Mouse (Mus musculus) hindbrain, embryonic 12.5 days (tissue): Measurements from ENCODE around the gene Wipi2. TPM values are rescaled to one million over a fixed set of nuclear protein-coding genes. Genes with fewer than 3 reads are reported as not detected.

ENCODE experiments used
- ATAC-seq: fragments of 200-750 bp; cut with Nextera tagmentation; 2 replicates; pipeline ENCODE4 v1.8.0; 2017; ENCODE audit warnings: moderate TSS enrichment; ENCODE audit not compliant: low FRiP score
- H3K27ac ChIP-seq: fragments of 300-500 bp; sonication (generic); 2 replicates; pipeline ENCODE4 v1.5.1; 2016; ENCODE audit warnings: mild to moderate bottlenecking
- H3K27me3 ChIP-seq: fragments of 300-500 bp; sonication (generic); 2 replicates; pipeline ENCODE4 v1.6.1; 2016; ENCODE audit warnings: mild to moderate bottlenecking
- H3K36me3 ChIP-seq: fragments of 300-500 bp; sonication (generic); 2 replicates; pipeline ENCODE4 v1.6.1; 2016; ENCODE audit warnings: mild to moderate bottlenecking
- H3K4me1 ChIP-seq: fragments of 300-500 bp; sonication (generic); 2 replicates; pipeline ENCODE4 v1.6.1; 2016
- H3K4me2 ChIP-seq: fragments of 300-500 bp; sonication (generic); replicated peaks from 2 replicates; pipeline ENCODE4 v1.6.1; 2016; ENCODE audit warnings: mild to moderate bottlenecking
- H3K4me3 ChIP-seq: fragments of 300-500 bp; sonication (generic); 2 replicates; pipeline ENCODE4 v1.5.1; 2016; ENCODE audit warnings: mild to moderate bottlenecking
- H3K9ac ChIP-seq: fragments of 300-500 bp; sonication (generic); 2 replicates; pipeline ENCODE4 v1.6.1; 2016; ENCODE audit warnings: mild to moderate bottlenecking, moderate library complexity
- H3K9me3 ChIP-seq: fragments of 300-500 bp; sonication (generic); replicated peaks from 2 replicates; pipeline ENCODE4 v1.6.1; 2016; ENCODE audit warnings: mild to moderate bottlenecking
- WGBS: fragments of 180-500 bp; shearing (Covaris S2); methylation state at CpG from one replicate; pipeline ENCODE4 v1.1.7; 2016; 5-methylcytosine and 5-hydroxymethylcytosine counted together
- polyA plus RNA-seq: library from polyadenylated mRNA; unstranded; fragments of >200 nt; fragmentation: Nextera tagmentation; extraction: Ambion mirVana; gene quantifications from 2 replicates; pipeline ENCODE4 v1.2.1, GENCODE M21; 2016

Gene Wipi2
- polyA plus RNA-seq, 1 experiment from 2014 or later, result 63.8 TPM

DNA sequence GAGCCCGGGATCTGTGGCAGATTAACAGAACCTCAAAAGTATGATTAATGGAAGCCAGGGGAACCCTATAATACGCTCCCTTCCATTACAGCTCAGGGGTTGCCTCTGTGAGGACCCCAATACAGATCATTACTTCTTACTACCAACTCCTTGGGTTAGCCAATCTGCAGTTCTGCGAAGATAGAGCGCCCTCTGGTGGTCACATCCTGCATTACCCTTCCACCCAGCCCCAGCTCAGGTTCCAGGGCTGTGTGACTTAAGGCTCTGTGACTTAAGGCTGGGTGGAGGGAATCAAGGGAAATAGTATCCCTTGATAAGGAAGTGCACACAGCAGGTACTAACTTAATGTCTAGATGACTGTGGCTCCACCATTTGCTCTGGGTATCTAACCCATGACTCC is 90.5 kb downstream of the Wipi2 start:
- no peak overlapping the region for H3K4me2 ChIP-seq
- no peak overlapping the region for H3K27ac ChIP-seq
- no peak overlapping the region for H3K9ac ChIP-seq
- peaks cover 51% of the 10 kb centered on the region for H3K36me3 ChIP-seq
- H3K9me3 ChIP-seq, result no peaks in the 10 kb centered on the region
- H3K4me3 ChIP-seq, result no peak overlapping the region
- WGBS, result 25% methylated on average over 4 of the region's 4 CpGs
- H3K27me3 ChIP-seq, result no peaks in the 10 kb centered on the region
- ATAC-seq, result peak; percentile 59; the same call in 1 of the 2 replicates
- H3K4me1 ChIP-seq, result no peaks in the 10 kb centered on the region

DNA sequence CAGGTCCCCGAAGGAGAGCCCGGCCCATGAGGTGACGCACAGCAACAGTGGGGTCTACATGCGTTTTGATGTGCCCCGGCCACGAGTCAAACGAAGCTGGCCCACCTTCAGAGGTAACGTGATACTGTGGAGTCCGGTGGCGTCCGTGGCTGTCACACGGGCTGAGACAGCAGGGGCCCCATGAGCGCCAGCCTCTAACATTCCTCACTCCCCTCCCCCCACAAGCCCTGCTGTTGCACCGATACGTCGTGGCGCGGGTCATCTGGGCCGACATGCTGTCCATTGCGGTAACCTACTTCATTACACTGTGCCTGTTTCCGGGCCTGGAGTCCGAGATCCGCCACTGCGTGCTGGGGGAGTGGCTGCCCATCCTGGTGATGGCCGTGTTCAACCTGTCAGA is 91.0 kb downstream of the Wipi2 start:
- 68% methylated on average over 25 of the region's 25 CpGs for WGBS
- ATAC-seq, result peak; percentile 26

DNA sequence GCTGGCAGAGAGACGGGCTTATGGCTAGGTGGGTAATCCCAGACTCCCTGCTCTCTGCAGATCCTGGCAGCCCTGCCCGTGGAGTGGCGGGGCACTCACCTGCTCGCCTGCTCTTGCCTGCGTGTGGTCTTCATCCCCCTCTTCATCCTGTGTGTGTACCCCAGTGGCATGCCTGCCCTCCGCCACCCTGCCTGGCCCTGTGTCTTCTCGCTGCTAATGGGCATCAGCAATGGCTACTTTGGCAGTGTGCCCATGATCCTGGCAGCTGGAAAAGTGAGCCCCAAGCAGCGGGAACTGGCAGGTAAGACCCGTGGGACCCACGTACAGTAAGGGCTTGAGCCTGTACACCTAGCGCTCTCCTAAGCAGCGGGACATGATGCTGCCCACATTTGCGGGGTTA is 92.4 kb downstream of the Wipi2 start:
- H3K27me3 ChIP-seq, result no peaks in the 10 kb centered on the region
- peaks cover 37% of the 10 kb centered on the region for H3K36me3 ChIP-seq
- H3K4me1 ChIP-seq, result peaks cover 2% of the 10 kb centered on the region; the same call in 1 of the 2 replicates
- no peak overlapping the region for H3K27ac ChIP-seq
- H3K9ac ChIP-seq, result no peak overlapping the region
- no peak overlapping the region for H3K4me2 ChIP-seq
- H3K4me3 ChIP-seq, result no peak overlapping the region
- 90% methylated on average over 13 of the region's 13 CpGs for WGBS
- ATAC-seq, result no peak
- no peaks in the 10 kb centered on the region for H3K9me3 ChIP-seq

More for the DNA sequence above, 91.0 kb downstream of the Wipi2 start:
- no peak overlapping the region for H3K4me3 ChIP-seq
- H3K4me2 ChIP-seq, result 0 out of 2 replicates have a peak overlapping the region, but pooled peaks have one; percentile 2
- no peak overlapping the region for H3K9ac ChIP-seq
- H3K27ac ChIP-seq, result no peak overlapping the region
- H3K36me3 ChIP-seq, result peaks cover 50% of the 10 kb centered on the region
- no peaks in the 10 kb centered on the region for H3K9me3 ChIP-seq
- H3K27me3 ChIP-seq, result no peaks in the 10 kb centered on the region
- no peaks in the 10 kb centered on the region for H3K4me1 ChIP-seq

Other genes with a start within 250 kb of the Wipi2 start
- 7.9 and 8.8 TPM in 2 replicates for gene Foxk1, start 226.2 kb upstream of the Wipi2 start, polyA plus RNA-seq
- 14.9 and 15.6 TPM in 2 replicates for gene Ap5z1, start 163.8 kb upstream of the Wipi2 start, polyA plus RNA-seq
- gene Papolb, start 97.6 kb upstream of the Wipi2 start, polyA plus RNA-seq, result 0.32 and 0.36 TPM in 2 replicates
- gene Radil, start 76.6 kb upstream of the Wipi2 start, polyA plus RNA-seq, result 7.5 and 8.5 TPM in 2 replicates
- gene Mmd2, start 18.9 kb upstream of the Wipi2 start, polyA plus RNA-seq, result 12.0 and 12.2 TPM in 2 replicates
- 58.5 and 60.2 TPM in 2 replicates for gene Slc29a4, start 64.8 kb downstream of the Wipi2 start, polyA plus RNA-seq
- 72.8 and 73.7 TPM in 2 replicates for gene Tnrc18, start 190.0 kb downstream of the Wipi2 start, polyA plus RNA-seq